Mouse (Mus musculus) forebrain, embryonic 15.5 days (tissue): ENCODE measurements at regions not wholly inside any gene's neighbourhood (a gene's known extent, or its start where the extent isn't known, plus 50 kb on each side); places are given as distances from the start of the nearest gene placed in this dataset.

Experiments
- ATAC-seq: fragments of 200-750 bp; cut with Nextera tagmentation; replicated peaks from 2 replicates; pipeline ENCODE4 v1.8.0; 2017; ENCODE audit warnings: mild to moderate bottlenecking, moderate TSS enrichment, moderate library complexity
- H3K27ac ChIP-seq: fragments of 300-500 bp; sonication (generic); replicated peaks from 2 replicates; pipeline ENCODE4 v1.5.1; 2015; ENCODE audit warnings: mild to moderate bottlenecking, inconsistent platforms
- H3K27me3 ChIP-seq: fragments of 300-500 bp; sonication (generic); 2 replicates; pipeline ENCODE4 v1.6.1; 2015; ENCODE audit warnings: inconsistent platforms
- H3K36me3 ChIP-seq: fragments of 300-500 bp; sonication (generic); 2 replicates; pipeline ENCODE4 v1.6.1; 2015; ENCODE audit warnings: mild to moderate bottlenecking, inconsistent platforms
- H3K4me1 ChIP-seq: fragments of 300-500 bp; sonication (generic); 2 replicates; pipeline ENCODE4 v1.6.1; 2015; ENCODE audit warnings: inconsistent platforms
- H3K4me2 ChIP-seq: fragments of 300-500 bp; sonication (generic); replicated peaks from 2 replicates; pipeline ENCODE4 v1.6.1; 2015; ENCODE audit warnings: mild to moderate bottlenecking, inconsistent platforms
- H3K4me3 ChIP-seq: fragments of 300-500 bp; sonication (generic); 2 replicates; pipeline ENCODE4 v1.5.1; 2015; ENCODE audit warnings: mild to moderate bottlenecking, inconsistent platforms
- H3K9ac ChIP-seq: fragments of 300-500 bp; sonication (generic); replicated peaks from 2 replicates; pipeline ENCODE4 v1.6.1; 2015; ENCODE audit warnings: mild to moderate bottlenecking, inconsistent platforms
- H3K9me3 ChIP-seq: fragments of 300-500 bp; sonication (generic); 2 replicates; pipeline ENCODE4 v1.6.1; 2016; ENCODE audit warnings: inconsistent platforms
- WGBS: fragments of 180-500 bp; shearing (Covaris S2); methylation state at CpG from one replicate; pipeline ENCODE4 v1.1.7; 2015; ENCODE audit warnings: mixed read lengths; 5-methylcytosine and 5-hydroxymethylcytosine counted together

DNA sequence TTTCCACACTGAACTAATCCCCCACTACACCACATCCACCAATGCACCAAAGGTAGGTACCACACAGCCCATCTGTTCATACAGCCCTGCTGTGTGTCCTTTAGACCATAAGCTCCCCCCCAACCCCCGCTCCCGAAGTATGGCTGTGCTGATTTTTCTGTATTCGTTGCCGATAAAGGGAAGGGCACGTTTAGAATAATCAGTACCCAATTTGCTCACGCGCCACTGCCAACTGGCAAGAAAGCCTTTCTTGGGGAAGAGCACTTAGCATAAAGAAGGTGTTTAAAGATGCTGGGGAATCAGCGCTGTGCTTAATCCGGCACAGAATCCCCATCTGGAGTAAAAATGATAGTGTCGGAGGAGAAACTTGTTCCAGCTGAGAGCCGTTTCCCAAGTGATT is 111.4 kb downstream of the Cd83 start:
- Histone ChIP-seq H3K9me3 (no peaks in the 10 kb centered on the region), H3K4me1 (peaks cover 12% of the 10 kb centered on the region), H3K4me3 (no peak overlapping the region), H3K4me2 (no peak overlapping the region), H3K27me3 (no peaks in the 10 kb centered on the region), H3K27ac (peak overlapping the region; percentile 42), H3K36me3 (no peaks in the 10 kb centered on the region), H3K9ac (no peak overlapping the region)
- no peak for ATAC-seq
- 17% methylated on average over 11 of the region's 11 CpGs for WGBS

DNA sequence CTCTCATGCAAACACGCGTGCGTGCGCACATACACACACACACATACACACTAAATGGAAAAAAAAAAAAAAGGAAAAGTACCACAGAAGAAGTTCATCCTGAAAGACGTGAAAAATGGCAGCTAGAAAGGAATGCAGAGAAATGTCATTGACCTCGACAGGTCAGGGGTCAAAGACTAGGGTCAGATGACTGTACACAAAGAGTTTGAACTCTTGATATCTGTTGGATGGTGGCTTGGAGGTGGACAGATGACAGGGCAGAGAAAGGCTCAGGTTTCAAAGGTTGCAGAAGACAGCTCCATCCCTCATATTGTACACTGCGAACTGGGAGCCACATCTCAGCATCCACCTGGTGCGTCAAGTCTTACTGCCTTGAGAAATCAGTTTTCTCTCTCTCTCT is 112.5 kb downstream of the Cd83 start:
- 92% methylated on average over 8 of the region's 8 CpGs for WGBS

DNA sequence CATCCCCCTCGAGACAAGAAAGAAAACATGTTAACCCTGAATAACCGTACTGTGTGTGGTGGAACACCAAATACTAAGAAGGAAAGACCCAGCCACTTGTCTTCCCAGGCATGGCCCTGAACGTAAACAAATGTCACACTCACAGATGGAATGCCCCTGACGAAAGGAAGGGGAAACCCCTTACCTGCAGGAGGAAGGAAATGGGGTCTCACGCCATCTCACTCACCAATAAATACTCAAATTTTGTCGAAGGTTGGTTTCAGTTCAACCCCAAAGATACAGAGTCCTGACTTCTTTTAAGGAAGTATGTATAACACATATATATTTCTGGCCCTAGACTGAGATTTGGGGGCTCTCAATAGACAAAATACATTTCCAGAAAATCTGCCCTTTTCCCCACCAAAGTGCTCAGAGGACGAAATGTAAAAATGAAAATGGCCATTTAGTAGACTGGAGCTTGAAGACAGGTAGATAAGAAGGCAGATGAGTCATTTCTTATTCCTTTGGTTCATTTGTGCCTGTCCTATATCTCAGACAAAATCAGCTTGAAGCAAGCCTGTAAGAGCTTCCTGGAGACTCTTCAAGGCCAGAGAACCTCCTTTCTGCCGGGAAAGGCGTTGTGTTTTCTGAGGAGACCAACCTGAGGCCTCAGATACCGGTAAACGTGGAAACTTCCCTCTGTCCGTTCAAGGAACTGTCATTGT is 114.1 kb downstream of the Cd83 start:
- H3K4me3 ChIP-seq, result no peak overlapping the region
- H3K36me3 ChIP-seq, result no peaks in the 10 kb centered on the region
- no peak overlapping the region for H3K27ac ChIP-seq
- peaks cover 12% of the 10 kb centered on the region for H3K4me1 ChIP-seq
- H3K9ac ChIP-seq, result no peak overlapping the region
- H3K4me2 ChIP-seq, result no peak overlapping the region
- ATAC-seq, result no peak
- 88% methylated on average over 12 of the region's 12 CpGs for WGBS
- no peaks in the 10 kb centered on the region for H3K9me3 ChIP-seq
- H3K27me3 ChIP-seq, result no peaks in the 10 kb centered on the region

More for the DNA sequence above, 112.5 kb downstream of the Cd83 start:
- no peak overlapping the region for H3K27ac ChIP-seq
- H3K9me3 ChIP-seq, result no peaks in the 10 kb centered on the region
- ATAC-seq, result no peak
- H3K4me3 ChIP-seq, result no peak overlapping the region
- H3K4me2 ChIP-seq, result no peak overlapping the region
- H3K27me3 ChIP-seq, result no peaks in the 10 kb centered on the region
- H3K36me3 ChIP-seq, result no peaks in the 10 kb centered on the region
- peaks cover 12% of the 10 kb centered on the region for H3K4me1 ChIP-seq
- no peak overlapping the region for H3K9ac ChIP-seq

DNA sequence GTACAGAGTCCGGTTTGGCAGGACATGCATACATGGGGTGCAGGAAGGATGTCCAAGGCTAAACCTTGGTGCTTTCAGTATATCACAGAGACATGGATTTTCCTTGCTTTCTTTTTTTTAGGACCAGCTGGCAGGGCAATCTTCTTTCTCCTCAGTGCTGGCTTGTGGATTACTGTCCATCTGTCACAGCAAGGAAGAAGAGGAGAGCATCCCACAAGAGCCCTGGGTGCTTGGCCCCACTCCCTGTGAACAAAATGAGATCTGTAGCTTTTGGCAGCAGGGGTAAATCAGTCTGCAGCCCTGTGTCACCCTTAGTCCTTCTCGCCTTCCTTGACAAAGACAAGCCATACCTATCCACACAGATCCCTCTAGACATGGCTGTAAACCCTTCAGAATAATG is 115.5 kb downstream of the Cd83 start:
- Histone ChIP-seq H3K9ac (no peak overlapping the region), H3K4me2 (no peak overlapping the region), H3K27me3 (no peaks in the 10 kb centered on the region), H3K27ac (no peak overlapping the region), H3K4me3 (no peak overlapping the region), H3K4me1 (peaks cover 11% of the 10 kb centered on the region), H3K9me3 (no peaks in the 10 kb centered on the region), H3K36me3 (no peaks in the 10 kb centered on the region)
- 80% methylated on average over 2 of the region's 2 CpGs for WGBS
- no peak for ATAC-seq

DNA sequence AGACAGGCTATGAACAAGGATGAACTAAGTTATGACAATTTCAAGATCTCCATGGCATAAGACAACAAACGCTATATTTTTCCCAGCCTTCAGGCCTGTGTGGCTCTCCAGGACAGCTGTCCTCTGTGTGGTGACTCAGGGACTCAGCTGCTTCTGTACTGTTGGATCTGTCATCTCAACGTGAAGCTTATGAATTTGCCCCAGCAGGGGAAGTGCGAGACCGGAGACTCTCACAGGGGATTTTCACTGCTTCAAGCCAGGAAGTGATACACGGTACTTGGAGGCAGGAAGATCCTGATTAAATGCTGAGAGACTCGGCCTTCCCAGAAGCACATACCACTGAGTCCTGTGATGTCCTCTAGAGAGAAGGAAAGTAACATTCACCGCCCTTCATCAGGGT is 116.2 kb downstream of the Cd83 start:
- Histone ChIP-seq H3K4me3 (no peak overlapping the region), H3K9ac (no peak overlapping the region), H3K36me3 (no peaks in the 10 kb centered on the region), H3K27me3 (no peaks in the 10 kb centered on the region), H3K27ac (no peak overlapping the region), H3K4me2 (no peak overlapping the region), H3K9me3 (no peaks in the 10 kb centered on the region), H3K4me1 (peaks cover 5% of the 10 kb centered on the region)
- ATAC-seq, result no peak
- 83% methylated on average over 7 of the region's 7 CpGs for WGBS

DNA sequence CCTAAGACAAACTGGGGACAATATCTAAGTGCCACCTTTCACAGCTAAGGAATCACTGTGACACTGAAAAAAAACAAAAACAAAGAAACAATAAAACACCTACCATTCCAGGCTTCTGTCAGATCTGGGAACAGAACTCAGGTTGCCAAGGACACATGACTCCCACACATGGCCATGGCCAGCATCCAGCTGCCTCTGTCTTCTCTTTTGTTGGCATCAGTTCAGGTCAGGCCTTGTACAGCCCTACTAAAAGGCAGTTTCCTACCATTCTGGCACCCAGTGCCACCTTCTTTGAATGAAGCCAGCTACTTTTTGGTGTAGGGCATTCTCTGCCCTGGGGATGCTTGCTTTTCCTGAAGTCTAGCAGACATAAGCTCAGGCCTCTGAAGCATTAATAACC is 118.8 kb downstream of the Cd83 start:
- H3K4me3 ChIP-seq, result no peak overlapping the region
- no peak overlapping the region for H3K27ac ChIP-seq

DNA sequence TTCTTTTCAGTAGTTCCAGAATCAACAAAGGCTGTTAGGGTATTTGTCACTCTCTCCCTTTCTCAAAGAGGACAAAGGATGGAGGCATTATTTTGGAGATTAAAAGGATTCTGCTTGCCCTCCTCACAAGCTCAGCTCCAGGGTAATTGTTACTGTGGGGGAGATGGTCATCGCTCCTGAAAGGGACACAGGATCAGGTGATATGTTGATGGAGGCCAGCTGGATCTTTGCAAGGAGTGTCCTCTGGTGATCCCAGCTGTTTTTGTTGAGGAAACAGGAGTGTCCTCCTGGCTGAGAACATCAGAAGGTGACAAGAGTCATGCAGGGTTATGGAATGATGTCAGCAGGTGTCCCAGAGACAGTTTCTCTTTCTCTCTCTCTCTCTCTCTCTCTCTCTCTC is 119.7 kb downstream of the Cd83 start:
- Histone ChIP-seq H3K27me3 (no peaks in the 10 kb centered on the region), H3K4me2 (no peak overlapping the region), H3K4me1 (peaks cover 11% of the 10 kb centered on the region; the same call in 1 of the 2 replicates), H3K9ac (no peak overlapping the region), H3K9me3 (no peaks in the 10 kb centered on the region), H3K36me3 (no peaks in the 10 kb centered on the region), H3K4me3 (no peak overlapping the region), H3K27ac (no peak overlapping the region)
- 13% methylated on average over 1 of the region's 1 CpGs for WGBS
- no peak for ATAC-seq

More for the DNA sequence above, 118.8 kb downstream of the Cd83 start:
- Histone ChIP-seq H3K27me3 (no peaks in the 10 kb centered on the region), H3K4me2 (no peak overlapping the region), H3K4me1 (peaks cover 11% of the 10 kb centered on the region; the same call in 1 of the 2 replicates), H3K9ac (no peak overlapping the region), H3K9me3 (no peaks in the 10 kb centered on the region), H3K36me3 (no peaks in the 10 kb centered on the region)
- no peak for ATAC-seq

DNA sequence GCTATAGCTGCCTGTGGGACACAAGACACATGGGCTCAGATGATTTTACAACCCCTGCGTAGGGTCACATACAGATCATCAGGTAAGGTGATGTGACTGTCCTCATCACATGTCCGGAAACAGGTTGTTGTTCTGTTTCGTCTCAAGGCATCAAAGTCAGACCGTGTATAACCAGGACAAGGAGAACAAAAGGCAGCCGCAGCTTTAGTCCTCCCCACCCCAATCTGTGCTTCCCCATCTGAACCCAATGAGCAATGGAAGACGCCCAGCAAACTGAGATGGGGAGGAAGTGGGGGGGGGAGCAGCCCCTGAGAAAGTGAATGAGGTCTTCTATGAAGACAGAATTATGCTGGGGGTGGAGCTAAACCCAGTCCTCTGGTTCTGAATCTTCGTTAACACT is 121.7 kb downstream of the Cd83 start:
- Histone ChIP-seq H3K4me2 (no peak overlapping the region), H3K27ac (no peak overlapping the region), H3K4me1 (peaks cover 11% of the 10 kb centered on the region; the same call in 1 of the 2 replicates), H3K27me3 (no peaks in the 10 kb centered on the region), H3K36me3 (no peaks in the 10 kb centered on the region), H3K4me3 (no peak overlapping the region), H3K9ac (no peak overlapping the region), H3K9me3 (no peaks in the 10 kb centered on the region)
- 69% methylated on average over 7 of the region's 7 CpGs for WGBS
- ATAC-seq, result no peak

DNA sequence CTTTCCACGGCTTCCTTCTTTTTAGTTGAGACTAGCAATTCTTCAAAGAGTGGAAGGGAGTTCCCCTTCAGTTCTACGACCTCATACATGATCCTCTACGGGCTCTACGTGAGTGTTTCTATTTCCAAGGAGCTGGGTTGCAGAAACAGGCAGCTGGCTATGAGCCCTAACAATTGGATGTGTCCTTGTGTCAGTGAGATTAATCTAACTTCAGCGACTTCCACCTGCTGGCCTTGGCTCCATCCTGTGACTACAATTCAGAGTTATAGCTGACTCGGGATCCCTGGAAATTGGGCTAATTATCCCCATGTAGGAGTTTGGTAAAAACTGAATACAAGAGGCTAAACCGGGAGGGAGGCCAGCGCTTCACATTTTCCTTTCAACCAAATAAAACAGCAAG is 122.8 kb downstream of the Cd83 start:
- 40% methylated on average over 8 of the region's 8 CpGs for WGBS
- Histone ChIP-seq H3K4me2 (no peak overlapping the region), H3K9me3 (no peaks in the 10 kb centered on the region), H3K36me3 (no peaks in the 10 kb centered on the region), H3K4me1 (peaks cover 11% of the 10 kb centered on the region; the same call in 1 of the 2 replicates), H3K27me3 (no peaks in the 10 kb centered on the region), H3K4me3 (no peak overlapping the region), H3K27ac (no peak overlapping the region), H3K9ac (no peak overlapping the region)
- ATAC-seq, result no peak

DNA sequence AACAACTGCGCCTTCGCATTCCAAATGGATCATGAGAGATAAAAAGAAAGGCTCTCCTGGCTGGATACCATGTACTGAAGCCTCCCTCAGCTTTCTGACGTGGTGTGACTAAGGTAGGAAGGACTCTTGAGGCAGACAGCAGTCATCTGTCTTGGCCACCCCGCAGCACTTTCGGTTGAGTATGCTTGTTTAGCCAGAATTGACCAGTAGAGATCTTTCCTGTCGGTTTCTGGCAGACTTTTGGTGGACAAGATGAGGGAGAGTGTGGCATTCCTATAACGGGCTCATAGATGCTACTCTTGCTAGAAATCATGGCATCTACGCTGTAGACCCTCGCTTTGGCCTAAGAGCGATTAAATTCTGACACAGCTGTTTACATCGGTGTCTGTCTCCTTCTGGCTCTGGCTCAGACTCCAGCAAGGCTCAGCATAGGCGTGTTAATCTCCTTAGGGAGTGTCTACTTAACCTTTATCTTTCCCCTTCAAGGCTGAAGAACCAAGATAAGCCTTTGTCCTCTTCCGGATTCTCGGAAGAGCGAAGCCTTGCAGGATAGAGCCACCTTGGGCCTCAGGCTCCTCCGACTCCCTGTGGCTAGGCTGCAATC is 123.6 kb downstream of the Cd83 start:
- no peak for ATAC-seq
- Histone ChIP-seq H3K36me3 (no peaks in the 10 kb centered on the region), H3K4me3 (no peak overlapping the region), H3K4me1 (peaks cover 11% of the 10 kb centered on the region; the same call in 1 of the 2 replicates), H3K9me3 (no peaks in the 10 kb centered on the region), H3K4me2 (no peak overlapping the region), H3K27me3 (no peaks in the 10 kb centered on the region), H3K9ac (no peak overlapping the region), H3K27ac (no peak overlapping the region)
- WGBS, result 66% methylated on average over 16 of the region's 16 CpGs

DNA sequence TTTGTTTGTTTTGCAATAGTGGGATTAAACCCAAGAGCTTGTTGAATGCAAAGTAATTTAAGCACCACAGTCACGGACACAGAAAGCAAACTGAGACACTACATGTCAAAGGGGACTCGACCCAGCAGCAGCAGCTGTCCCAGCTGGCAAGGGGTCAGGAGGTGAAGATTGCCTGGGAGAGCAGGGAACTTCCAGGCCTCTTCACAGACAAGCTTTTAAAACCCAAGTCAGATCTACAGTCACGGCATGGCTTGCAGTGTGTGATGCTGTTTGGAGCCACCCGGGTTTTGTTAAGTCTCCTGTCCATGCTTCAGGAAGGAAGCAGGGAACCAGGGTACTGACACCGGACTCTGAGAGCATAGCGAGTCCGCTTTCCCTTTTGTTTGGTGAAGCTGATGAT is 125.4 kb downstream of the Cd83 start:
- Histone ChIP-seq H3K27ac (no peak overlapping the region), H3K4me2 (no peak overlapping the region), H3K36me3 (no peaks in the 10 kb centered on the region), H3K4me3 (no peak overlapping the region), H3K9ac (no peak overlapping the region), H3K9me3 (no peaks in the 10 kb centered on the region), H3K27me3 (no peaks in the 10 kb centered on the region), H3K4me1 (peaks cover 11% of the 10 kb centered on the region; the same call in 1 of the 2 replicates)
- WGBS, result 54% methylated on average over 7 of the region's 7 CpGs
- ATAC-seq, result no peak

DNA sequence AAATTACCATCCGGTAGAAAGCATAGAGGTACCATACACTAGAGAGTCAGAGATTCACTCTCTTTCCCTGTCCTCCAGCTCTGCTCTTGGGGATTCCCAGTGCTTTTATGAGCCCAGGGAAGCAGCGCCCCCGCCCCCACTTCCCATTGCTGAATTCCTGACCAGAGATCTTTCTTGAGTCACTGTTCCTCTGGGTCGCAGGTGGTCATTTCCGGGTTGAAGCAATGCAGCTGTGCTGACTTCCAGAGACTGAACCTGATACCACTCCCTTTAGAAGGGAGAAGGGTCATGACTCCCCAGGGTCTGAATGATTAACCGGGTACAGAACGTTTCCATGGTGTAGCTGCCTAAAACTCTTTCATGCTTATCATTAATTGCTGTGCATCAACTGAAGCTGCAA is 128.9 kb downstream of the Cd83 start:
- Histone ChIP-seq H3K27me3 (no peaks in the 10 kb centered on the region), H3K4me1 (no peaks in the 10 kb centered on the region), H3K9me3 (no peaks in the 10 kb centered on the region), H3K4me3 (no peak overlapping the region), H3K4me2 (no peak overlapping the region), H3K36me3 (no peaks in the 10 kb centered on the region), H3K27ac (no peak overlapping the region), H3K9ac (no peak overlapping the region)
- 75% methylated on average over 7 of the region's 7 CpGs for WGBS
- no peak for ATAC-seq
